Mouse (Mus musculus) cerebellum, postnatal 4 days (tissue): ENCODE measurements around the gene Gm6588.
A peak's percentile ranks its signal among the peaks of the same experiment; 100 is the strongest.
"Not testable (repeated sequence)": the region's sequence is repeated elsewhere in the genome, so short reads cannot be mapped to it uniquely, and the experiment has no call there.

Experiments
- DNase-seq, 2 experiments: peaks; one replicate each; pipeline ENCODE4 v3.0.0; 2022; ENCODE audit warnings: low spot score in 2 of 2, mixed read lengths in 1 of 2

Gene Gm6588

GRCm38 (mm10) chr5:112448747-112449440, at the start of gene Gm6588:
Gene Gm6588, plus strand, starts transcription at chr5:112449426.
- no peak for DNase-seq

- DNase-seq = no peak
Measured at GRCm38 (mm10) chr5:112402437-112402836, 46.8 kb upstream of the Gm6588 start.

- DNase-seq = no peak
Measured at GRCm38 (mm10) chr5:112406017-112406416, 43.2 kb upstream of the Gm6588 start.

- DNase-seq = peak in 1 of 2 experiments; percentile 17
Measured at GRCm38 (mm10) chr5:112409274-112409673, 40.0 kb upstream of the Gm6588 start.

- peak in 1 of 2 experiments; percentile 13 for DNase-seq
Measured at GRCm38 (mm10) chr5:112411072-112411471, 38.2 kb upstream of the Gm6588 start.

GRCm38 (mm10) chr5:112411514-112412335, 37.5 kb upstream of the Gm6588 start:
- peak in 1 of 2 experiments; percentile 19 for DNase-seq

- DNase-seq = not testable (repeated sequence)
Measured at GRCm38 (mm10) chr5:112412781-112413180, 36.4 kb upstream of the Gm6588 start.

- no peak for DNase-seq
Measured at GRCm38 (mm10) chr5:112416673-112417072, 32.6 kb upstream of the Gm6588 start.

GRCm38 (mm10) chr5:112418023-112418422, 31.2 kb upstream of the Gm6588 start:
- DNase-seq = no peak

- DNase-seq = no peak
Measured at GRCm38 (mm10) chr5:112419535-112419934, 29.7 kb upstream of the Gm6588 start.

- DNase-seq = peak in 1 of 2 experiments; percentile 8
Measured at GRCm38 (mm10) chr5:112426635-112427034, 22.6 kb upstream of the Gm6588 start.

- peak; percentile 78 to 90 for DNase-seq
Measured at GRCm38 (mm10) chr5:112427283-112427682, 21.9 kb upstream of the Gm6588 start.

GRCm38 (mm10) chr5:112428944-112429343, 20.3 kb upstream of the Gm6588 start:
- DNase-seq = peak; percentile 67 to 87

- no peak for DNase-seq
Measured at GRCm38 (mm10) chr5:112431120-112431775, 18.0 kb upstream of the Gm6588 start.

GRCm38 (mm10) chr5:112432033-112432432, 17.2 kb upstream of the Gm6588 start:
- DNase-seq = no peak

- DNase-seq = peak; percentile 79 to 90
Measured at GRCm38 (mm10) chr5:112433004-112433403, 16.2 kb upstream of the Gm6588 start.

- DNase-seq = no peak
Measured at GRCm38 (mm10) chr5:112438535-112438934, 10.7 kb upstream of the Gm6588 start.

- DNase-seq = no peak
Measured at GRCm38 (mm10) chr5:112453088-112453487, 3.9 kb downstream of the Gm6588 start.

GRCm38 (mm10) chr5:112454966-112455555, 5.8 kb downstream of the Gm6588 start:
- no peak for DNase-seq

GRCm38 (mm10) chr5:112459903-112460302, 10.7 kb downstream of the Gm6588 start:
- no peak for DNase-seq

GRCm38 (mm10) chr5:112466331-112466730, 17.1 kb downstream of the Gm6588 start:
- DNase-seq = peak in 1 of 2 experiments; percentile 37
